Mouse (Mus musculus) embryonic fibroblast, embryonic 13.5 days (primary cell): ENCODE data around the gene Kcnip3.

Experiments
- CTCF ChIP-seq: IDR thresholded peaks from 2 replicates; pipeline ENCODE4 v1.5.1; 2011; ENCODE audit warnings: mild to moderate bottlenecking, control low read depth, low read length, moderate library complexity, borderline replicate concordance; ENCODE audit not compliant: insufficient read depth
- POLR2A ChIP-seq: IDR thresholded peaks from 2 replicates; pipeline ENCODE4 v1.6.1; 2011; ENCODE audit warnings: low read depth, mild to moderate bottlenecking, control low read depth, low read length, moderate library complexity

DNA sequence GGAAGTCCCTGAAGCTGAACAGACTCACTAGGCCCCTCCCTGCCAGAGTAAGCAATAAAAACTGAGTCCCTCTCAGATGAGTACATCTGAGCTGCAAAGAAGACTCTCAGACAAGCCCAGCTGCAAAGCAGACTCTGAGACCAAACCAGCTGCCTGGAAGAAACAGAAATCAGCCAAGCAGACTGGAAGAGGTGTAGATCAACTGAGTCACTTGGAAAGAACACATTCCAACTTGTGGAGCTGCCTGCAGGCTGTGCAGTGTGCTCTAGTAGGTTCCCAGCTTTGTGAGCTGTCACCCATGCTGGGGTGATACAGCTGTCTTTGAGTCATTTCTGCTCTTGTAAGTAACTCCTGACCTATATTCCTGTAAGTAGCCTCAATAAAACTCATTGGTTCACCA lies 27.8 kb upstream of the Kcnip3 start:
- TF ChIP-seq POLR2A (no peak), CTCF (no peak)
